Mouse (Mus musculus): Measurements from ENCODE around the gene Klf12. TPM values are rescaled to one million over a fixed set of nuclear protein-coding genes. Genes with fewer than 3 reads are reported as not detected.
A peak's percentile ranks its signal among the peaks of the same experiment; 100 is the strongest.

Gene Klf12
- polyA plus RNA-seq, 1 experiment from 2014 or later = 4.1 TPM

GRCm38 (mm10) chr14:100134304-100134703, 150.2 kb downstream of the Klf12 start:
- ATAC-seq (ENCODE audit: low read depth) = peak; percentile 65
- DNase-seq = no peak
- WGBS (ENCODE audit: insufficient replicate concordance) = 69% methylated on average over 9 of the region's 9 CpGs
- Histone ChIP-seq H3K27me3 (no peaks in the 10 kb centered on the region), H3K4me3 (replicated peaks) (no peak overlapping the region), H3K9ac (no peak overlapping the region), H3K27ac (no peak overlapping the region), H3K9me3 (replicated peaks) (no peaks in the 10 kb centered on the region), H3K36me3 (no peaks in the 10 kb centered on the region), H3K4me2 (no peak overlapping the region), H3K4me1 (replicated peaks) (no peaks in the 10 kb centered on the region)

GRCm38 (mm10) chr14:100132479-100132878, 152.0 kb downstream of the Klf12 start:
- no peaks in the 10 kb centered on the region for H3K9me3 ChIP-seq (replicated peaks)
- H3K4me1 ChIP-seq (replicated peaks) = no peaks in the 10 kb centered on the region
- no peak overlapping the region for H3K27ac ChIP-seq
- DNase-seq = no peak
- H3K9ac ChIP-seq = no peak overlapping the region
- no peak overlapping the region for H3K4me3 ChIP-seq (replicated peaks)
- H3K27me3 ChIP-seq = no peaks in the 10 kb centered on the region
- H3K36me3 ChIP-seq = no peaks in the 10 kb centered on the region
- no peak for ATAC-seq (ENCODE audit: low read depth)
- 61% methylated on average over 4 of the region's 4 CpGs for WGBS (ENCODE audit: insufficient replicate concordance)
- no peak overlapping the region for H3K4me2 ChIP-seq

GRCm38 (mm10) chr14:100126126-100126525, 158.4 kb downstream of the Klf12 start:
- ATAC-seq (ENCODE audit: low read depth) (no peak), DNase-seq (no peak)
- no peaks in the 10 kb centered on the region for H3K27me3 ChIP-seq
- no peak overlapping the region for H3K9ac ChIP-seq
- H3K36me3 ChIP-seq = no peaks in the 10 kb centered on the region
- no peak overlapping the region for H3K4me2 ChIP-seq
- H3K4me3 ChIP-seq (replicated peaks) = no peak overlapping the region
- H3K27ac ChIP-seq = no peak overlapping the region
- H3K4me1 ChIP-seq (replicated peaks) = 0 out of 2 replicates have a peak, but pooled peaks cover 6% of the 10 kb centered on the region
- no peaks in the 10 kb centered on the region for H3K9me3 ChIP-seq (replicated peaks)
- 76% methylated on average over 6 of the region's 6 CpGs for WGBS (ENCODE audit: insufficient replicate concordance)

- Histone ChIP-seq H3K27ac (no peak overlapping the region), H3K4me3 (replicated peaks) (no peak overlapping the region), H3K4me2 (no peak overlapping the region), H3K9me3 (replicated peaks) (no peaks in the 10 kb centered on the region), H3K36me3 (no peaks in the 10 kb centered on the region), H3K27me3 (no peaks in the 10 kb centered on the region), H3K4me1 (replicated peaks) (0 out of 2 replicates have a peak, but pooled peaks cover 3% of the 10 kb centered on the region), H3K9ac (no peak overlapping the region)
- DNase-seq = no peak
- ATAC-seq (ENCODE audit: low read depth) = no peak
- WGBS (ENCODE audit: insufficient replicate concordance) = 67% methylated on average over 4 of the region's 4 CpGs
These were observed 163.4 kb downstream of the Klf12 start for GRCm38 (mm10) chr14:100121075-100121474.

- Histone ChIP-seq H3K27me3 (no peaks in the 10 kb centered on the region), H3K4me3 (replicated peaks) (no peak overlapping the region), H3K9me3 (replicated peaks) (no peaks in the 10 kb centered on the region), H3K36me3 (no peaks in the 10 kb centered on the region), H3K9ac (no peak overlapping the region), H3K4me1 (replicated peaks) (no peaks in the 10 kb centered on the region), H3K27ac (no peak overlapping the region), H3K4me2 (no peak overlapping the region)
- ATAC-seq (ENCODE audit: low read depth) = no peak
- 69% methylated on average over 3 of the region's 3 CpGs for WGBS (ENCODE audit: insufficient replicate concordance)
- DNase-seq = no peak
These were observed 164.6 kb downstream of the Klf12 start for GRCm38 (mm10) chr14:100119866-100120265.

GRCm38 (mm10) chr14:100113419-100113818, 171.1 kb downstream of the Klf12 start:
- Histone ChIP-seq H3K4me1 (replicated peaks) (no peaks in the 10 kb centered on the region), H3K4me2 (no peak overlapping the region), H3K9me3 (replicated peaks) (no peaks in the 10 kb centered on the region), H3K4me3 (replicated peaks) (no peak overlapping the region), H3K27me3 (no peaks in the 10 kb centered on the region), H3K36me3 (no peaks in the 10 kb centered on the region), H3K27ac (no peak overlapping the region), H3K9ac (no peak overlapping the region)
- DNase-seq = no peak
- WGBS (ENCODE audit: insufficient replicate concordance) = 75% methylated on average over 6 of the region's 6 CpGs
- no peak for ATAC-seq (ENCODE audit: low read depth)

GRCm38 (mm10) chr14:100111735-100112134, 172.7 kb downstream of the Klf12 start:
- H3K27me3 ChIP-seq = no peaks in the 10 kb centered on the region
- no peaks in the 10 kb centered on the region for H3K9me3 ChIP-seq (replicated peaks)
- 14% methylated on average over 1 of the region's 1 CpGs for WGBS (ENCODE audit: insufficient replicate concordance)
- H3K4me3 ChIP-seq (replicated peaks) = no peak overlapping the region
- H3K4me1 ChIP-seq (replicated peaks) = no peaks in the 10 kb centered on the region
- DNase-seq = no peak
- H3K9ac ChIP-seq = no peak overlapping the region
- no peak overlapping the region for H3K4me2 ChIP-seq
- no peak overlapping the region for H3K27ac ChIP-seq
- no peak for ATAC-seq (ENCODE audit: low read depth)
- no peaks in the 10 kb centered on the region for H3K36me3 ChIP-seq

GRCm38 (mm10) chr14:100109563-100109962, 174.9 kb downstream of the Klf12 start:
- Histone ChIP-seq H3K9ac (no peak overlapping the region), H3K4me1 (replicated peaks) (no peaks in the 10 kb centered on the region), H3K36me3 (no peaks in the 10 kb centered on the region), H3K9me3 (replicated peaks) (no peaks in the 10 kb centered on the region), H3K27me3 (no peaks in the 10 kb centered on the region), H3K4me2 (no peak overlapping the region), H3K4me3 (replicated peaks) (no peak overlapping the region), H3K27ac (no peak overlapping the region)
- ATAC-seq (ENCODE audit: low read depth) (no peak), DNase-seq (no peak)
- WGBS (ENCODE audit: insufficient replicate concordance) = 65% methylated on average over 6 of the region's 6 CpGs

- Histone ChIP-seq H3K27ac (no peak overlapping the region), H3K36me3 (no peaks in the 10 kb centered on the region), H3K9me3 (replicated peaks) (no peaks in the 10 kb centered on the region), H3K27me3 (no peaks in the 10 kb centered on the region), H3K4me1 (replicated peaks) (no peaks in the 10 kb centered on the region), H3K4me3 (replicated peaks) (no peak overlapping the region), H3K9ac (no peak overlapping the region), H3K4me2 (no peak overlapping the region)
- no peak for ATAC-seq (ENCODE audit: low read depth)
- DNase-seq = no peak
- WGBS (ENCODE audit: insufficient replicate concordance) = 64% methylated on average over 10 of the region's 10 CpGs
These were observed 178.9 kb downstream of the Klf12 start for GRCm38 (mm10) chr14:100105570-100105969.

- DNase-seq (no peak), ATAC-seq (ENCODE audit: low read depth) (no peak)
- H3K4me2 ChIP-seq = no peak overlapping the region
- no peak overlapping the region for H3K9ac ChIP-seq
- no peaks in the 10 kb centered on the region for H3K27me3 ChIP-seq
- no peak overlapping the region for H3K4me3 ChIP-seq (replicated peaks)
- no peaks in the 10 kb centered on the region for H3K9me3 ChIP-seq (replicated peaks)
- H3K27ac ChIP-seq = no peak overlapping the region
- H3K4me1 ChIP-seq (replicated peaks) = no peaks in the 10 kb centered on the region
- H3K36me3 ChIP-seq = no peaks in the 10 kb centered on the region
- 79% methylated on average over 12 of the region's 12 CpGs for WGBS (ENCODE audit: insufficient replicate concordance)
These were observed 179.7 kb downstream of the Klf12 start for GRCm38 (mm10) chr14:100104818-100105217.

GRCm38 (mm10) chr14:100103818-100104217, 180.7 kb downstream of the Klf12 start:
- H3K9ac ChIP-seq = no peak overlapping the region
- H3K4me2 ChIP-seq = no peak overlapping the region
- no peak overlapping the region for H3K4me3 ChIP-seq (replicated peaks)
- H3K36me3 ChIP-seq = no peaks in the 10 kb centered on the region
- H3K9me3 ChIP-seq (replicated peaks) = no peaks in the 10 kb centered on the region
- H3K27ac ChIP-seq = no peak overlapping the region
- no peak for DNase-seq
- H3K4me1 ChIP-seq (replicated peaks) = no peaks in the 10 kb centered on the region
- 69% methylated on average over 6 of the region's 6 CpGs for WGBS (ENCODE audit: insufficient replicate concordance)
- no peaks in the 10 kb centered on the region for H3K27me3 ChIP-seq
- ATAC-seq (ENCODE audit: low read depth) = no peak

GRCm38 (mm10) chr14:100097208-100098189, 187.0 kb downstream of the Klf12 start:
- Histone ChIP-seq H3K36me3 (no peaks in the 10 kb centered on the region), H3K9me3 (replicated peaks) (no peaks in the 10 kb centered on the region), H3K4me2 (no peak overlapping the region), H3K4me3 (replicated peaks) (no peak overlapping the region), H3K9ac (no peak overlapping the region), H3K27me3 (no peaks in the 10 kb centered on the region), H3K27ac (no peak overlapping the region), H3K4me1 (replicated peaks) (no peaks in the 10 kb centered on the region)
- ATAC-seq (ENCODE audit: low read depth) (no peak), DNase-seq (no peak)
- 59% methylated on average over 10 of the region's 10 CpGs for WGBS (ENCODE audit: insufficient replicate concordance)
